Mouse (Mus musculus) left cerebral cortex, adult 9 months (tissue): ENCODE data around the gene Grm4.

ENCODE experiments used
- DNase-seq, 2 experiments: peaks; one replicate each; pipeline ENCODE4 v3.0.0; 2022; ENCODE audit warnings: low spot score in 2 of 2

Gene Grm4

DNA sequence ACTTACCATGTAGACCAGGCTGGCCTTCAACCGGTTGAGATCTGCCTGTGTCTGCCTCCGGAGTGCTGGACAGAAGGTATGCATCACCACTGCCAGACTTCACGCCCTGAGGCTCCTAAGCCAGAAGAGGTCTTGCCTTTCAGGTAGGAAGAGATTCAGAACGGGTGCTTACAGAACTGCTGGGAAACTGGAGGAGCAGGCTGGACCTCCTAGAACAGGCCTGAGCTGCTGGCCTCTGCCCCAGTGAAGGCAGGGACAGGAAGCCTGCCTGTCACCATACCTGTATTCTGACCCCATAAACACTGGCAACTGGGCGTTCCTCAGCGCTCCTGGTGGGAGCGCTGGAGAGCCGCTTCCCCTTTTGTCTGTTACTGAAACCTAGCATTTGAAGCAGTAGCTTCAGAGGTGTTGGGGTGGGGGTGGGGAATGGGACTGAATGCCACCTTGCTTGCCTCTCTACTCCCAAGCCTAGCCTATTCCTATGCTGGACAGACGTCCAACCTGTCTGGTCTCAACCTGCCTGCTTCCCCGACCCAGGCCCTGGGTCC is 30.3 kb upstream of the Grm4 start:
- no peak for DNase-seq

DNA sequence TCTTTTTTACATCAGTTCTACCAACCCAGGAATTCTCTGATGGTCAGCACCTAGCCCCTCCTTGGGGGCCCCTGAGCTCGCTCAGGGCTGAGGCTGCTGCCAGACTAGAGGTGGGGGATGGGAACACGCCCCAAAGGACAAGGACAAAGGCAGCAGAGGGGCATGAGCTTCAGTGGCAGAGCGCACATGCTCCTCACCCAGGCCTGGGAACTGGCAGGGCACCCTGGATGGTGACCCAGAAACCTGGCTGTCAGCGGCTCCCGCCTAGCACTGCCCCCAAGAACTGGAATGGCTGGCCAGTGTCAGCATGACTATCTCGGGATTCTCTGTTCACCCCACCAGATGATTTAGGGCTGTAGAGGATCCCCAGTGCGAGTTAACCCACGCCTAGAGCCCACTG is 28.0 kb upstream of the Grm4 start:
- no peak for DNase-seq

DNA sequence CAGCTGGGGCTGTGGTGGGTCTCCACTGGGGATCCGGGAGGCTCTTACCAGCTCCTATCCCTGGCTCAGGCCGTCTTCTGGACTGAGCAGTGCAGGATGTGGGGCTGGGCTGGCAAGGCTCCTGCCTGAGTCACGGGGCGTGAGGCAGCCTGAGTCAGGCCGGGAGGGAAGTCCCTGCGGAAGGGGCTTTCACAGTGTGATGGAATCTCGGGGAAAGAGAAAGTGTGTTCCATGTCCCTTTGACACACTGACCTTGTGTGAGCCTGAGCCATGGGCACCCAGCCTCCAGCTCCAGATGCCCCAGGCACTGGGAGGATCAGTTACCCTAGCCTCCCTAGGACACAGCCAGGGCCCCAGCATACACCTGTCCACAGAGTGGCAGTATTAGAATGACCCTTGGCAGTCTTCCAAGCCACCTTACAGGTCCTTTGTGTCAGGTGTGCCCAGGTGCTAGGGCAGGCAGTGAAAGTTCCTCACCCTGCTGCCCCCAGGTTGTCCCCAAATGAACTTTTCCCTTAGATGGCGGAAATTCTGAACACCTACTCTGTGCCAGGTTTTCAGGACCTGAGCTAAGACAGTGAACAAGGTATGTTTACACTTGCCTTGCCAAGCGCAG is 26.2 kb upstream of the Grm4 start:
- no peak for DNase-seq

DNA sequence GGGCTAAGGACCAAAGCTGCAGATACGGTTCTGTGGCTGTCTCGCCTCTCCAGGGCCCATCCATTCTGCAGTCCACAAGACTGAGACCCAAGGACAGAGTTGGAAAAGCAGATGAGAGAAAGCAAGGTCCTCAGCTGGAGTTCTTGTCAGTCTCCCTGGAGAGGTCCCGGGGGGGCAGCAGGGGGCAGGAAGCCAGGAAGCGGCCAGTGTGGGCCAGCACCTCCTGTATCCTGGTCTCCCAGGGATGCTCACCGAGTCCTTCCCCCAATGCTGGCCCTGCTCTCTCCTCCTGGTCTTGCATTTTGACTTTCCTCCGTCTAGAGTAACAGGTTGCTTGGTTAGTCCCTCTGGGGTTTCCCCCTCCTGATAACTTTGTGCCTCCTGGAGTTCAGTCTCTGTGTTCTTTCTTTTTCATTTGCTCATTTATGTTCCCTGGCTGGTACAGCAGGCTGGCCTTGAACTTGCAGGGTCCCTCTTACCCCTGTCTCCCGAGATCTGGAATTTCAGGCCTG is 25.4 kb upstream of the Grm4 start:
- DNase-seq, result no peak

DNA sequence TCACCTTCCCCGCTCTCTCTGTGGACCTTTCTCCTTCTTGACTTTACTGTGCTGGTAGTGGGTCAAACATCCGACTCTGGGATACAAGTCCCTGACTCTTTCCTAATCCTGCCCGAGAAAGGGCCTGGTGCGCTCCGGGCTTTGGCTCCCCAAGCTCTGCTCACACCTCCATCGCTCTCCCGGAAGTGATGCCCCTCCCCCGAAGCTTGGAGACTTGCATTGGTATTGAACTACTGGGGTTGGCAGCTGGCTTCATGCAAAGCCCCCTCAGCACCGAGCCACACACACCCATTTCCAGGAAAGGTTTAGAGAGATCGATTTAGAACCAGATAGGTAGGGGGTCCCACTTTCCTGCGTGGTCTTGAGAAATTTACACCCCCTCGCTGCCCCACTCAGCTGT is 24.8 kb upstream of the Grm4 start:
- no peak for DNase-seq

DNA sequence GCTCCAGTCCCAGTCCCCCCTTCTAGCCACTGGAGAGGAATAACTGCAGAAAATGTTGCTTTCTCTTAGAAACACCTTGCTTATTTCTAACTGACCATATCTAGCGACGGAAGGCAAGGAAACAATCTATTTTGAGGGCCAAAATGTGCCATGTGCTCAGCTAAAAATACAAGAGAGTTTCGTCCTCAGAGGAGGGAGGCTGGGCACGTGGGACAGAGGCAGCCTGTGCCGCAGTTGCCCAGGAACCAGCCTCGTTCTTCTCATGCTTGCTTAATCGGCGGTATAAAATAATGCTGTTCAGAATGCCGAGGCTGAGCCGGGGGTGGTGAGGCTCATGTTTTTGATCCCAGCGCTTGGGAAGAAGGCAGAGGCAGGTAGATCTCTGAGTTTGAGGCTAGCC is 23.3 kb upstream of the Grm4 start:
- peak in 1 of 2 experiments; percentile 62 for DNase-seq

DNA sequence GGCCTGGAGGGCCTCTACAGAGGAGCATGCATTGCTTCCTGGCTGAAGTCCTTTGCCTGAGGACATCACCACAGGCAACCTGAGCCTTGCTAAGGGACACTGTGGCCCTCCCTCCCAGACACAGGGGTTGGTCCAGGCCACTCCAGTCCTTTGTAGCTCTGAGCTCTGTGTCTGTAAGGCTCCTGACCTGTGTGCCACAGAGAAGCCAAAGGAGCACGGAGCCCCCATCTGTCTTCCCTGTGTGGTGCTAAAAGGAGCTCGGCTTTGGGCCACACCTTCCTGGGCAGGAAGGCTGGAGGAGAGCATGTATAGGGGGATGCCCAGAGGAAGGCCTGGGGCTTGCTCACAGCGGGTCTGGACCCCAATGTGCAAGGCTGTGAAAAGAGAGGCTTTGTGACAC is 20.8 kb upstream of the Grm4 start:
- no peak for DNase-seq

DNA sequence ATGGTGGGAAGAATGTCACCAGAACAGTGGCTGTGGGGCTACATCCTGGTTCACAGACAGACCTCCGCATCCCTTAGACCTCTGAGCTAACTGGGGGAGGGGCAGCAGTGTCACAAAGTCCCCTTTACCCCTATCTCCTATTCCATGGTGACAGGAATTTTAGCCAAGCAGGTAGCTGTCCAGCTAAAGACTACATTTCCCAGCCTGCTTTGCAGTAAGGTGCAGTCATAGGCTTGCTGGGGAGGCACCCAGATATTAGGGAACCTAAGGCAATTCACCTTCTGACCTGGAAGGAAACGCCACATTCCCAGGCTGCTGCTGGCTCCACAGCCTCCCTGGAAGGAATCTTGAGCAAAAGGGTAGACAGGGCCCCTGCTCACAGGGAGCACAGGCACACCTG is 20.1 kb upstream of the Grm4 start:
- no peak for DNase-seq

DNA sequence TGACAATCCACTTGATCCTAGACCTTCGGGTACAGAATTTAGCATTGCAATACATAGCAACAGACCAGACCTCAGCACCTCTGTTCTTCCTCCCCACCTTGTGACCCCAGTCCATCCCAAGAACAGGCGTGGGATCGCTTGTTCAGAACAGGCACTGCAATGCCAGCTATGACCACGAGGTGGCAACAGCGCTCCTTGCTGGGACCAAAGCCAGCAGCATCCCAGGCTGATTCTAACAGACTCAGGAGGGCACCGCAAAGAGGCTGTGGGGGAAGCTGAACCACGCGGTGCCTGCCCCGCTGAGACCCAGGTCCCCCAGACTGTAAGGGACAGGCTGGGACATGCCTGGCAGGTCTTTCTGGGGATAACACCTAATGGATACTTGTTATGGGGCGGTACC is 13.5 kb upstream of the Grm4 start:
- DNase-seq, result peak in 1 of 2 experiments; percentile 91

DNA sequence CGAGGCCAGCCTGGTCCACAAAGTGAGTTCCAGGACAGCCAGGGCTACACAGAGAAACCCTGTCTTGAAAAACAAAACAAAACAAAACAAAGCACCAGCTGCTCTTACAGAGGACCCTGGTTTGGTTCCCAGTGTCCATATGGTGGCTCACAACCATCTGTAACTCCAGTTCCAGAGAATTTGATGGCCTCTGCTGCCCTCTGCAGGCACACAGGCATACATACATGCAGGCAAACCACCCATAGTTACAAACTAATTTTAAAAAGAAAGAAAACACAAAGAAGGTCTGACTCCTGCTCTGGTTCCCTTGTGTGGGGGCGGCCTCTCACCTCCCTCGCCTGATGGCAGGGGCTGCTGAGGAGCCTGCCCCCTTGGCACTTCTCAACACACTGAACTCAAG is 12.2 kb upstream of the Grm4 start:
- DNase-seq, result no peak

DNA sequence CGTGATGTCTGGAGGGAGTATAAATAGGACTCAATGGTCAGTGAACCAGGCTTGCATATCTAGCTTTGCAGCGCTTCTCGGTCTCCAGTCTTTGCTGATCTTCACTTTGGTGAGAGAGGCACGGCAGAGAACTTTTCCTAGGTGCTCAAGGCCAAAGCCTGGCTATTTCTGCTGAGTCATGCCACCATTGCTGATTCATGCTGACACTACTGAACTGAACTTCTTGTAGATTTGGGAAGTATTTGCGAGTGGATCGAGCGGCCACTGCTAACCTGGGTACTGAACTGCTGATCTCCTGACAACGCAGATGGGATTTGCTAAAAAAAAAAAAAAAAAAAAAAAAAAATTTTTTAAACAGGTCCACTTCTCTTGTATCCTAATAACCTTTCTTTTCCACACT is 10.9 kb upstream of the Grm4 start:
- no peak for DNase-seq

DNA sequence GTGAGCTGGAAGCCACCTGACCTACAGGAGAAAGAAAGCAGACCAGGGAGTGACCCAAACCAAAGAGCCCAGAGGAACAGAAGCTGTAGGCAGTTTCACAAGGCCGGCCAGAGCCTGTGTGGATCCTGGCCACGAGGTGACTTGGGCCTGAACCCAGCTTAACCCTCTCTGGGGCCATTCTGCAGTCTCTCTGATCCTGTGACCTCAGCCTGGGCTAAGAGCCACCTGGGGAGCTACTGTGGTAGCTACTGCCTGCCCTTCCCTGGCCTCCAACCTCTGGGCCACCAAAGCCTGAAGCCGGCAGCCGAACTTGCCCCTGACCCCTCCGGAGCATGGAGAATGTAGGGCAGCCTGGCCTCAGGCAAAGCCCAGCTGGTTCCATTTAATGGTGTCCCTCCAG is 7.6 kb upstream of the Grm4 start:
- DNase-seq, result no peak

DNA sequence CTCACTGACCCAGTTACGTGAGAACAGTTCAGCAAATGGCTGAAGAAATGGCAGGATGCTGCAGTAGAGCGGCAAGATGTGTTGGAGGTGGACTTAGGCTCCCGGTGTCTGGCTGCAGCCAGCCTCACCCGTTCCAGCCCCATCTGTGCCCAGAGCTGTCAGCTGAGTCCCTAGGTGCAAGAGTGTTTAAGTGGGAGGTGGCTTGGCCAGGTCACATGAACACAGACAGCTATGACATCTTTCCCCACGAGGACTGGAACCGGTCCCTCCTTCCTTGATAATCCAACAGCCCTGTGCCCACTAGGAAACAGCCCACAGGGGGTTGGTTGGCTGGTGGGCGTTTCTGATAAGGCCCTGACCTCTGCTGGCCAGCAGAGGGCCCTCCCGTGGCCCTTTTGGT is 6.8 kb upstream of the Grm4 start:
- no peak for DNase-seq

DNA sequence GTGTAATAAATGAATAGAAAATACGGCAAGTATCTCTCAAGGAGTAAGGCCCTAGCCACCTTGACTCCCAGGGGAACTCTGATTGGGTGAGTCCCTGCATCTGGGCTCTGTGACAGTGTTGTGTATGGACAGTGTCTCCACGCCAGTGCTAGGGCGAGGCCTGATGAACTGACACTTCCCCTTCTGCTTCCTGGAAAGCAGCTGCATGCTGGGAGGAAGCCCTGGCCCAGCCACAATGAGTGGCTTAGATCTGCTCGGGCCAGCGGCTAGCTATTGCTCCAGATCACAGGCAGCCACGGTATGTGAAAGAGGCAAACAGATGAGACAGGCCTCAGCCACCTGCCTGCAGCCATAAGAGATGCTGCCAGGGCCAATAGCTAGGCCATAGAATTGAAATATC is 6.0 kb upstream of the Grm4 start:
- DNase-seq, result no peak

DNA sequence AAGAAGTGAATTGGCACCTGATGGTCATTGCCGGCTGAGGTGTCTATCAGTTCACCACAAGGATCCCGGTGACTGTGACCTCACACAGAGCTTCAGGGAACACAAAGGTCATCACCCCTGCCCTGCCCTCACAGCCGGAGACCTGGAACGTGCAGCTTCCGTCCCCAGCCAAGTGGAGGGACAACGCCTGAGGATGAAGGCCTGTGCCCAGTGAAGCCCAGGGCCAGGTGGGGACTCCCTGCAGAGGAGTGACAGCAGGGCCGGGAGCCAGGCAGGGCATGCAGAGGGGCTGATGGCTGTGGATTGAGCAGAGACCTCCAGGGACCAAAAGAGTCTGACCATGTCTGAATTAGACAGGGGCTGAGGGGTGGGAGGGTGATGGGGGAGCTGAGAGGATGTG is 1.9 kb upstream of the Grm4 start:
- no peak for DNase-seq

DNA sequence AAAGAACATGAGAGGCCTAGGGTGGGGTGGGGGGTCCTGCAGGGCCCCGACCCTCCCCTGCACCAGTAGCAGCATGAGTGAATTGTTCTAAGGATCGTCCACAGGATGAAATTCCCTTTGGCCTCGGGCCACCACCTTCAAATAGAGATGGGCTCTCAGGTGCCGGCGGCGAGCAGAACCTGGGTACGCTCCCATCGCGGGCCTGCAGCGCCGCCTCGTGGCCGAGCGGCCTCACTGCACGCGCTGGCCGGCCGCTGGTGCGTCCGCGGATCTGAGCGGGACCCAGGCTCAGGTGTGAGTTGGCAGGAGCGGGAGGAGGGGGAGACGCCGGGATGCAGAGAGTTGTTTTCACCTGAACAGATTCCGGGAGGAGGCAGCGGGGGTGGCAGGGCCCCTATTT is 646 bp downstream of the Grm4 start:
- peak in 1 of 2 experiments; percentile 52 for DNase-seq

DNA sequence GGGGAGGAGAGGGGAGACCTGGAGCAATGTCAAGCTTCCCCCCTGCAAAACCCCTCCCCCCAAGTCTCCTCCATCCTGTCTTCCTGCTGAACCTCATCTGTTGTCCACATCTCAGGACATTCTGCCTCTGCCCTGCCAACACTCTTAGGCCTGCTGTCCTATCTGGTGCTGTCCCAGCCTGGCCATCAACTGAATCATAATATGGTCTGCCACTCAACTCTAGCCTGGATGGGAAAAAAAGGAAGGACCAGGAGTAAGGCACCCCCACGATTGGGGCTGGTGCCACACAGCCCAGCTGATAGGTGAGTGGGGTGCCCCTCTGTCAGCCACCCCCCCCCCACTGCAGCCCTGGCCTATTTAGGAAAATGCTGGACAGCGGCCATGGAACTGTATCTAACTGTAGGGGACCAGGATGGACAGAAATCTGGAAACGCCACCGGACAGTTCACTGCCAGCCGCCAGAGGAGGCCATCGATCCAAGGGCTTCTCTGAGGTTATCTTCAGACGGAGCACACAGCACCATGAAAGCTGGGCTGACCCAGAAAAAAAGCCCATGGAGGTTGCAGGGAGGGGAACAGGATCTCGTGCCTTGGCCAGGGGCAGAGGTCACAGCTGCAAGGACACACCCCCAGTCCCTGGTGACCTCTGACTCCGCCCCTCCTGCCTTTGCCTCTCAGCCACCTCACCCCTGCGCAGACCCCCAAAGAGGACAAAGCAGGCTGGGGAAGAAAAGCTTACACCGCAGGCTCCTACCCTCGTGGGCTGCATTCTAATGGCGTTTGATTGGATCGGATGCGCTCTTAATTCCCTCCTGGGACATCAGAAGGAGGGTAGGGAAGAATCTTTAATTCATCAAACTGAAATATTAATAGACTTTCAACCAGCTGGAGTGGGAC is 2.3 kb downstream of the Grm4 start:
- DNase-seq, result no peak

DNA sequence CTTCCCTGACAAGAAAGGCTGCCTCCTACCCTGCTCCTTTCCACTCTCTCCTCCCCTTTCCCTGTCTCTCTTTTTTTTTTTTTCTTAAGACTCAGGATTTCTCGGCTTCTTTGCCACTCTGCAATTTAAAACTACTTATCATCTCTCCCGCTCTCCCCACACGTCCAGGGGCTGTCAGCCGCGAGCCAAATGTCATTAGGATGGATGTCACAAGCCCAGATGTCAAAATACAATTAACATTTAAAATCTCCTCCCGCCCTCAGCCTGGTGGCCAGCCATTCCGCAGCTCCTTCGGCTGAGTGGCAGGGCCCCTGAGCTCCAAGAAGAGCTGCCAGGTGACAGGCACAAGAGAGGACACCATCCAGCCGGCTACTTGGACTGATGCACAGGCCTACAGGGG is 2.9 kb downstream of the Grm4 start:
- DNase-seq, result no peak

DNA sequence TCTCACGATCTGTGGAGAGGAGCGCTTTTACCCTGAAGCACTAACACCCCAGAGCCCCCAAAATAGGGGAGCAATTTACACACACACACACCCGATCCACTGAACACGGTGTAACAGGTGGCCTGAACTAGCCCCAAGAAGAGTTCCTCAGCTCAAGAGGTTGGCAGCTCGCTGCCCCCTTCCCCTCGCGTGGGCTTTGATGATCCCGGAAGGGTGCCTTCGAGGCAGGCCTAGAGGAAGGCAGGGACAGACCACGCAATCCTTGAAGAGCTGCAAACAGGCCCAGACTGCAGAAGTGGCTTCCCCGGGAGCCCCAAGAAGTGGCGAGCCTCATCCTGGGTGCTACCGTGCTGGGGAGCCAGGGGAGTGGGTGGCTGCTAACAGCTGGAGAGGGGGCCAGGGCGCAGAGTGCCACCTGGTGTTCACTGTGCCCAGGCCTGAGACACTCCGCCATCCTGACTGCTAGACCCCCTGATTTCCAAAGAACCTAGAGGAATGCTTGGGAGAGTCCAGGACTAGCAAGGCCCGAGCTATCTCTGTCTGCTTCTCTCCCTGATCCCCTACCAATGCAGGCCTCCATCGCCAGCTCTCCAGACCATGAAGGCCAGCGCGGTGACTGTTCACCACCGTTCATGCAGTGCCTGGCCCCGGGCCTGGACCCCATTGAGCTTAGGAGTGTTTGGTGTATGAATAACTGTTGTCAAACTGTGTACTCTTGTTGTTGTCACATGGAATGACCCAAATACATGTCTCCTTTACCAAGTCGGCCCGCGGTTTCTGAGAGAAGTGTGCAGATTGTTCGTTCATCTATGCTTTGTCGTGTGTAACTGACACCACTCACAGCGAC is 7.1 kb downstream of the Grm4 start:
- no peak for DNase-seq

DNA sequence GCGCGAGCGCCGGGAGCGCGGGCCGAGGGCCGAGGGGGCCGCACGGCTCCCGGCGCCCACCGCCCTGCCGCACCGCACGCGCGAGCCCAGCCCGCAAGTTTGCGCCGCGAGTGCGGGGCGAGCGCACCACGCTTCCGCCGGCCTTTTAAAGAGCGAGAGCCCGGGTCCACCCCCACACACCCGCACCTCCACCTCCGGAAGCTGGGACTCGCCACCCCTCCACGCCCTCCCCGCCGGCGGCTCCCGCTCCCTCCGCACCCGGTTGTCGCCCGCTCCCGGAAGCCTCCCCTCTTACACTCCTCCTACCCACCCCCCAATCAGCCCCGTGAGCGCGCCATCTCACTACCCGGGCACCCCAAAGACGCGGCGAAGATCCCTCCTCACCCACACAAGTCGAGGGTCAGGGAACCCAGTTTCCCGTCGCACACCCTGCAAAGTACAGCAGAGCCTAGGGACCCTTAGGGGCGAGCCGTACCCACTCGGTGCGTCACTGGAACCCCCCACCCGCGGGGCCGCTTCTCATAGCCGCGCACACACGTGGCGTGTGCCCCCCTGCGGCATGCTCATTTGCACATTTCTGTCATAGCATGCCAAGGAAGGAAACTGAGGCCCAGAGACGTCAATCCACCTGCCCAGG is 7.8 kb downstream of the Grm4 start:
- no peak for DNase-seq

DNA sequence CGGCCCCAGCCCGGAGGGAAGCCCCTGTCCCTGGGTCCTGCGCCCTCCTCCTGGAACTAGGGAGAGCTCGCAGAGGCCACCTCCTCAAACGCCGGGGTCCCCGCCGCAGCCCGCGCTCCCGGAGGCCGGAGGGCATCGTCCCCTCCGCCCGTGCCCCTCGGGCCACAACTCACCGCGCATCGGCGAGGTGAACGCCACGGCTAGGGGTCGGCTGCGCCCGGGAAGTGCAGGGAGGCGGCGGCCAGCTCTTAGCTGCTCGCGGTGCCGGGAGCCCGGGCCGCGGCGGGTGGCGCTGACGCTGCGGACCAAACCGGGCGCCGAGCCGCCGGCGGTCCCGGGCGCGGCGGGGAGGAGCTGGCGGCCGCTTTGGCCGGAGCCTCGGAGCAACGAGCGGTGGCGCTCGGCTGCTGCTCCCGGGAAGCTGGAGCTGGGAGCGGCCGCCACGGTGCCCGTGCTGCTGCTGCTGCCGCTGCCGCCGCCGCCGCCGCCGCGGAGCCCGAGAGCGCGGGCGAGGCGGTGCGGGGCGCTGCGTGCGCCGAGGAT is 8.5 kb downstream of the Grm4 start:
- DNase-seq, result no peak
